Mouse (Mus musculus): ENCODE data around the gene Mcm7.

GRCm38 (mm10) chr5:138137935-138138549 lies 34.2 kb downstream of the Mcm7 start:
- TF ChIP-seq POLR2A (IDR thresholded peaks at IDR 0.05; ENCODE audit: control insufficient read depth, low read depth, low read length) (no peak), CTCF (IDR thresholded peaks at IDR 0.05; ENCODE audit: control insufficient read depth, insufficient read depth, insufficient replicate concordance, low read depth, low read length) (no peak)

All from testis, adult 2 months (tissue).